Mouse (Mus musculus) lung, embryonic 16.5 days (tissue): ENCODE results near the gene Gm26620. TPM values are rescaled to one million over a fixed set of nuclear protein-coding genes. Genes with fewer than 3 reads are reported as not detected.

Experiments used
- ATAC-seq: fragments of 200-750 bp; cut with Nextera tagmentation; 2 replicates; pipeline ENCODE4 v1.8.0; 2017; ENCODE audit warnings: low read depth, mild to moderate bottlenecking, moderate library complexity
- H3K27ac ChIP-seq: fragments of 300-500 bp; sonication (generic); 2 replicates; pipeline ENCODE4 v1.5.1; 2014; ENCODE audit warnings: mild to moderate bottlenecking, control low read depth, low read length
- H3K27me3 ChIP-seq: fragments of 300-500 bp; sonication (generic); 2 replicates; pipeline ENCODE4 v1.6.1; 2014; ENCODE audit warnings: low read depth, low read length, mixed read lengths; ENCODE audit not compliant: control insufficient read depth, insufficient read depth
- H3K36me3 ChIP-seq: fragments of 300-500 bp; sonication (generic); 2 replicates; pipeline ENCODE4 v1.6.1; 2014; ENCODE audit warnings: low read length; ENCODE audit not compliant: control insufficient read depth, insufficient read depth
- H3K4me1 ChIP-seq: fragments of 300-500 bp; sonication (generic); replicated peaks from 2 replicates; pipeline ENCODE4 v1.6.1; 2014; ENCODE audit warnings: low read length, mixed read lengths; ENCODE audit not compliant: control insufficient read depth, insufficient read depth
- H3K4me2 ChIP-seq: fragments of 300-500 bp; sonication (generic); 2 replicates; pipeline ENCODE4 v1.6.1; 2014; ENCODE audit warnings: low read depth, low read length, control low read depth
- H3K4me3 ChIP-seq: fragments of 300-500 bp; sonication (generic); 2 replicates; pipeline ENCODE4 v1.5.1; 2014; ENCODE audit warnings: mild to moderate bottlenecking, low read length, control low read depth
- H3K9ac ChIP-seq: fragments of 300-500 bp; sonication (generic); 2 replicates; pipeline ENCODE4 v1.6.1; 2014; ENCODE audit warnings: low read length, control low read depth
- H3K9me3 ChIP-seq: fragments of 300-500 bp; sonication (generic); 2 replicates; pipeline ENCODE4 v1.6.1; 2016; ENCODE audit warnings: low read length; ENCODE audit not compliant: control insufficient read depth
- WGBS: fragments of 180-500 bp; shearing (Covaris S2); extraction: QIAGEN DNeasy Blood & Tissue Kit; methylation state at CpG from one replicate; pipeline ENCODE4 v1.1.7; 2014; 5-methylcytosine and 5-hydroxymethylcytosine counted together
- polyA plus RNA-seq: library from polyadenylated mRNA; unstranded; fragments of >200 nt; fragmentation: Nextera tagmentation; extraction: Ambion mirVana; gene quantifications from 2 replicates; pipeline ENCODE4 v1.2.1, GENCODE M21; 2015

Gm26620 gene
- polyA plus RNA-seq = 0.20 TPM in 1 of 2 replicates, not detected in the other

DNA sequence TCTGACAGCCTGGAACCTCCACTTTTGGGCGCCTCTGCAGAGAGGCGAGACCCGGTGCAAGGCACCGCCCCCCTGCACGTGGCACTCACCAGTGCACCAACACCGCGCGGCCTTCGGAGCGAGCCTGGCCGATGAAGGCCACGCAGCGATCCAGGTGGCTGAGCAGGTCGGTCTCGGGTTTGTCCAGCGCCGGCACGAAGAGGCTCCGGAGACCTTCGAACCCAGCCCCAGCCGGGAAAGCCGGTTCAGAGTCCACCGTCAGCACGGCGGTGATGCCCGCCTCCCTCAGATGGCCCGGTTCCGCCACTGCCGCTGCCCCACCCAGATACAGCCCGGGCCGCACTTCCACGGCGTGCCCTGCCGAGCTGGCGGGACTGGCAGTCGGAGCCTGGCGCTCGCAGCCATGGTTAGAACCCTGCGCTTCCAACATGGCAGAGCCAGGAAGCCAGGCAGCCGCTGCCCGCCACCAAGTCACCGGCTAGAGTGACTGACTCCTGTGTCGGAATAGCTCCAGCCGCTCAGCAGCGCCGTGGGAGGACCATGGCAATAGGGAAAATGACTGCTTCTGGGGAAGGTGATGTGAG lies at the start of gene Gm26620, which contains the start of gene Dusp12:
Gene Gm26620, plus strand, starts transcription at position 88 of the 584 bp plus-strand sequence.
Gene Dusp12, minus strand, starts transcription at position 563 of the 584 bp plus-strand sequence.
- WGBS = 0% methylated on average over 46 of the region's 46 CpGs
- peak within 1 kb of the TSS; percentile 82 for H3K27ac ChIP-seq
- H3K9me3 ChIP-seq = no peaks in the 10 kb centered on the region
- peak within 1 kb of the TSS; percentile 92 for H3K4me2 ChIP-seq
- peaks cover 5% of the 10 kb centered on the region; the same call in 1 of the 2 replicates for H3K36me3 ChIP-seq
- peak within 1 kb of the TSS; percentile 96 for H3K9ac ChIP-seq
- H3K4me1 ChIP-seq = peaks cover 6% of the 10 kb centered on the region
- H3K27me3 ChIP-seq = no peaks in the 10 kb centered on the region
- ATAC-seq = peak; percentile 94
- peak within 1 kb of the TSS; percentile 98 for H3K4me3 ChIP-seq

DNA sequence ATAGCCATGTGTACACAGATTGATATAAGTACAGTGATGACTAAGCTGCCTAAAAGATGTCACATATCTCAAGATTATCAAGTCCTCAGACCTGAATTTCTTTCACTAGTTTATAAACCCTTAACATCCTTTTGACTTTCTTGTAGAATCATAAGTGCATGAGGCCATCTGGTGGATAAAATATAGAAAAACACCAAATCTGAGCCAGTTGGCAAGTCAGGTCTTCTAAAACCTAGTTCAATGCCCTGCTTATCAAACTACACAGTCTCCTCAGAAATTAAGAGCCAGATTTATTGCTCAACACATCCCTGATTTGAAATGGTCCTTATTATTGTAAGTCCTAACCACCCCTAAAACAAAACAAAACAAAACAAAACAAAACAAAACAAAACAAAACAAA lies 45.2 kb upstream of the Gm26620 start:
- no peaks in the 10 kb centered on the region for H3K4me1 ChIP-seq
- H3K9me3 ChIP-seq = no peaks in the 10 kb centered on the region
- ATAC-seq = no peak
- no peak overlapping the region for H3K27ac ChIP-seq
- H3K4me3 ChIP-seq = no peak overlapping the region
- H3K9ac ChIP-seq = no peak overlapping the region
- no peaks in the 10 kb centered on the region for H3K27me3 ChIP-seq
- H3K36me3 ChIP-seq = peaks cover 2% of the 10 kb centered on the region; the same call in 1 of the 2 replicates
- H3K4me2 ChIP-seq = no peak overlapping the region

DNA sequence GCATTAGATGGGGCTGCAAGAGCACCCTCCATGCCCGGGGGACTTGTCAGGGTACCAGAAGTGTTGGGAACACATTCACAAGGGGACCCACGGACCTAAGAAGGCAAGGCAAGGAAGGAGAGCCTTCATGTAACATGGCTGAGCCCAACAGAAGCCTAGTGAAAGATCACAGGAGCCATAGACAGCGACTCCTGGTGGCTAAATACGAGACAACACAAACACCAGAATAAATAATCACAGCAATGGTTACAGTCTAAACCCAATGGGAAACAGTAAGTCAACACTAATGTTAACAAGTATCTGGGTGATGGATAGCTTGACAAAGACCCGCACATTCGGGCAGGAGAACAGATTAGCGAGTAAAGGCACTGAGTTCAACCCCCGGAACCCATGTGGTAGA lies 40.5 kb upstream of the Gm26620 start:
- Histone ChIP-seq H3K27ac (no peak overlapping the region), H3K27me3 (no peaks in the 10 kb centered on the region), H3K4me1 (no peaks in the 10 kb centered on the region), H3K9ac (no peak overlapping the region), H3K4me3 (no peak overlapping the region), H3K36me3 (peaks cover 3% of the 10 kb centered on the region; the same call in 1 of the 2 replicates), H3K4me2 (no peak overlapping the region), H3K9me3 (no peaks in the 10 kb centered on the region)
- no peak for ATAC-seq
- WGBS = 56% methylated on average over 8 of the region's 8 CpGs

DNA sequence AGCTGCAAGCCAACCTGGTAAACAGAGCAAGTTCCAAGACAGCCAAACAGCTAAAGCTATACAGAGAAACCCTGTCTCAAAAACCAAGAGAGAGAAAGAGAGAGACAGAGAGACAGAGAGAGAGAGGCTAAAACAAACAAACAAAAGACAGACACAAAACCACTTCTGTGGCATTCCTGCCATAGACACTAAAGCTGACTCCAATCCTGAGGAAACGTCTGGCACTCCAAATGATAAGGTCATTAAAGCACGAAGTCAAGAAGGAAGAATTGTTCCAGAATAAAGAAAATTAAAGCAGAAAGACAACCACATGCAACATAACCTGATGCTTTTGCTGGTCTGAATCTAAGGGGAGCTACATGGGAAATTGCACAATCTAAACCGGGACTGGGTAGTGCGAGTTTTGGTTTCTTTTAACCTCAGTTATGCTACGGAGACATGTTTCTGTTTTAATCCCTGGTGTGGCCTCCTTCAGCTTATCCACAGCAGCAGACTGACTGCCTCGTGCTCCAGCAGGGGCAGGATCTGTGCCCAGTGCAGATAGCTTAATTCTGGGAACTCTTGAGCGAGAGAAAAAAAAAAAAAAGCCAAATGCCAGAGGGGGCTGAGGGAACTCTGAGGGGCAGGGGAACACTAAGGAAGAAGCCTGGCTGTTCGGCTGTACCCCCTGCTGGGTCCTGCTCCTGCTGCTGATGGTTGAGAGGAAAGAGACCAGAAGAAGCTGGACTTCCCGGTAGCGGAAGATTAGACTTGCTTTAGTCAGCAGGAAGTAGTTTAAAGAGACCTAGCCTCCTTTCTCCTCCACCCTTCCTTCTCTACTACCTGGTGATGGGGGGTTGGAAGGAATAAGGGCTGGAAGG lies 39.2 kb upstream of the Gm26620 start:
- Histone ChIP-seq H3K36me3 (peaks cover 3% of the 10 kb centered on the region; the same call in 1 of the 2 replicates), H3K4me3 (no peak overlapping the region), H3K9ac (no peak overlapping the region), H3K4me1 (no peaks in the 10 kb centered on the region), H3K27me3 (no peaks in the 10 kb centered on the region), H3K9me3 (no peaks in the 10 kb centered on the region), H3K4me2 (0 out of 2 replicates have a peak overlapping the region, but pooled peaks have one; percentile 2), H3K27ac (no peak overlapping the region; the same call in 1 of the 2 replicates)
- ATAC-seq = no peak
- 41% methylated on average over 10 of the region's 10 CpGs for WGBS

DNA sequence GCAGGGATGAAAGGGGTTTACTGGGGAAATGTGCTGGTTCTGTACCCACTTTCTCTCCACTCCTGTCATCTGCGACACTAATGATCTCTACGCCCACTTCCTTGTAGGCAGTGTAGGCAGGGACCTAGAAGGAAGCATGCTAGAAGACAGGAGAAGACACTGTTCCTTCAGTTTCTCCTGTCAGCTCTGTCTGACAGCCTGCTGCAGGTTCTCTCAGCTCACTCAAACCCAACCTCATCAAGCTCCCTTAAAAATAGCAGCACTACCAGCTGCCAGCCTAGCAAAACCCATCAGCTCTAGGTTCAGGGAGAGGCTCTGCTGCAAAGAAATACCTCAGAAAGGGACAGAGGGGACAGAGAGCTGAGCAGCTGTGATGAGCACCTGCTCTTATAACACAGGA lies 34.9 kb upstream of the Gm26620 start:
- H3K4me2 ChIP-seq = no peak overlapping the region
- 0 out of 2 replicates have a peak, but pooled peaks cover 6% of the 10 kb centered on the region for H3K36me3 ChIP-seq
- H3K4me3 ChIP-seq = no peak overlapping the region
- no peaks in the 10 kb centered on the region for H3K4me1 ChIP-seq
- no peak for ATAC-seq
- H3K9ac ChIP-seq = no peak overlapping the region
- H3K27ac ChIP-seq = no peak overlapping the region
- 84% methylated on average over 2 of the region's 2 CpGs for WGBS
- no peaks in the 10 kb centered on the region for H3K9me3 ChIP-seq
- H3K27me3 ChIP-seq = no peaks in the 10 kb centered on the region

DNA sequence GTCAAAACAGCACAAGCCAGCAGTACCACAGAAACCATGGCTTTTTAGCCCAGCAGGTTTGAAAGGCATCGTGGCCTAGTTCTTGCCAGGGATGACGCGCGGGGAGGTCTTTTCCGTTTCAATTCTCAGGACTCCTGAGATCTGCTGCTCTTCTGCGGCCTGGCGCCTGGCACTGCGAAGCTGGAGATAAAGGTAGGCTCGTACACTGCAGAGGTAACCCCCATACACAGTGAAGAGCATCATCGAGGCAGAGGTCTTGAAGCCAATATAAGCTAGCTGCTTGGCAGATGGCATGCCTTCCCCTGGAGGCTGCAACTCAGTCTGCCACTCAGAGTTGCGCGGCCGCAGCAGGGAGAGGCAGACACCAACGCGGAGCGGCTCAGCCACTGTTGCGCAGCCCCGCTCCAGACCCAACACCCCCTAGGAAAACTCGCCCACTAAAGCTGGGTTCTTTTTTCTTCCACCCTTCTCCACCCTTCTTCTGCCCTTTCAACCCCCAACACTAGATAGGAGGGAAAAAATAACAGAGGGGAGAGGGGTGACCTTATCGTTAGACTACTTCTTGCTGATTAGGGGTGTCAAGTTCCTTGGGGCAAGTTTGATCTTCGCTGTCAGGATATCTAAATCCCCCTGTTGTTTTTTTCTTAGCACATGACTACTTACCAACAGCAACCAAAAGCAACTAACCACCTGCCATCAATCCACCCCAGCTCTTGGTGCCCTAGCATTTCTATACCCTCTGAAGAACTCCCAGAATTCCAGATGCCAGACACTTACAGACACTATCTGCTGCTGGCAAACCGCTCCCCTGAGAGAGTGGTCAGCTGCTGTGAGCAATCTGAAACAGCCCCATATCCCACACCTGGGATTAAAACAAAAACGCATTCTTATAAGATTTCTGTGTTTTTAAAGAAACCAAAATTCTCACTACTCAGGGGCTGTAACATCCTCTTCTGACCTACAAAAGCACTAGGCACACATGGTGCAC lies 33.9 kb upstream of the Gm26620 start:
- Histone ChIP-seq H3K27me3 (no peaks in the 10 kb centered on the region), H3K27ac (no peak overlapping the region), H3K4me3 (no peak overlapping the region), H3K9ac (no peak overlapping the region), H3K36me3 (0 out of 2 replicates have a peak, but pooled peaks cover 6% of the 10 kb centered on the region), H3K4me1 (no peaks in the 10 kb centered on the region; the same call in 1 of the 2 replicates), H3K4me2 (no peak overlapping the region), H3K9me3 (no peaks in the 10 kb centered on the region)
- no peak for ATAC-seq
- 70% methylated on average over 23 of the region's 23 CpGs for WGBS

DNA sequence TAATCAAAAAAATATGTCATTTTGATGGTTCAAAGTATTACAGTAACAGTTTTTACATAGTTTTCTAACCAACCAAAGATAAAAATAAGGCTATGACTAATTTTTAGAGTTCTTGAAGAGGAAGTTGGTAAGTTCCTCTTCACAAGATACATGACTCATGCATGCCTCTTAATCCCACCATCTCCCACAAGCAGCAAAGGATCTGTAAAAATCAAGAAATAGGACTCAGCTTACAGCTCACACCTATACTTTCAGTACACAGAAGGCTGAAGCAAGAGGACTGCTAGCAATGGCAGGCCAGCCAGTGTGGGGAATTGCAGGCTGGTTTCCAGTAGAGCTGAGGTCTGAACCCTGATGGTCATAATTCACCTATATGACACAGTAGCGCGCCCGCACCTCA lies 31.3 kb upstream of the Gm26620 start:
- H3K27me3 ChIP-seq = no peaks in the 10 kb centered on the region
- H3K4me3 ChIP-seq = no peak overlapping the region
- no peak overlapping the region for H3K27ac ChIP-seq
- 0 out of 2 replicates have a peak, but pooled peaks cover 3% of the 10 kb centered on the region for H3K36me3 ChIP-seq
- no peak overlapping the region for H3K4me2 ChIP-seq
- H3K4me1 ChIP-seq = peaks cover 3% of the 10 kb centered on the region; the same call in 1 of the 2 replicates
- 84% methylated on average over 3 of the region's 3 CpGs for WGBS
- no peak for ATAC-seq
- no peak overlapping the region for H3K9ac ChIP-seq
- no peaks in the 10 kb centered on the region for H3K9me3 ChIP-seq

DNA sequence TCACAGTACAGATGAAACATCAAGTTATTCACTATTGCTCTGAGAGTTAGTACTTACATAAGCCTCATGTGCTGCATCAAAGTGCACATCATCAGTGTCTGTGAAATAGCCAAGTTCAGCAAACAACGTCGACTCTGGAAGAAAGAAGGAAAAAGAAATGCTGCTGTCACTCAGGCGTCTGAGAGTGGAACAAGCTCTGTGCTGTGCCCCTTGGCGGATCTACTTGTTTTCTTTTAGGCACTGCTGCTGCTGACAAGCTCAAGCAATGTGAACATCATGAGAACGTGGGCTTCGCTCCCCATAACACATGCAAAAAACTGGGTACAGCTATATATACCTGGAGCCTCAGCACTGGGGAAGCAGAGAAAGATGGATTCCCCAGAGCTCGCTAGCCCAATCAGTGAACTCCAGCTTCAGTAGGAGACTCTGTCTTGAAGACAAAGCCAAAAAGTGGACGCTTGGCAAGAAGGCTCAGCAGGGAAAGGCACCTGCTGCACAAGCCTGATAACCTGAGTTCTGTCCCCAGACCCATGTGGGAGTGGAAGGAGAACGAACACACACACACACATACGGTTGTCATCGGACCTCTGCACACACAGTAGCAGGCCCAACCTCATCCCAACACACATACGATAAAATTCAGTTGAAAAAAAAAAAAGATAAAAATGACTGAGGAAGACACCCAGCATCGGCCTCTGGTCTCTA lies 29.7 kb upstream of the Gm26620 start:
- Histone ChIP-seq H3K9ac (no peak overlapping the region), H3K9me3 (no peaks in the 10 kb centered on the region), H3K27ac (peak overlapping the region; percentile 62), H3K4me2 (no peak overlapping the region), H3K4me1 (peaks cover 3% of the 10 kb centered on the region; the same call in 1 of the 2 replicates), H3K27me3 (no peaks in the 10 kb centered on the region), H3K4me3 (no peak overlapping the region), H3K36me3 (0 out of 2 replicates have a peak, but pooled peaks cover 3% of the 10 kb centered on the region)
- ATAC-seq = peak; percentile 85
- 66% methylated on average over 13 of the region's 13 CpGs for WGBS
